Mouse (Mus musculus) erythroblast, embryonic 14.5 days (primary cell): ENCODE measurements around the gene Neto2.

ENCODE experiments used
- GATA1 ChIP-seq: IDR thresholded peaks from 2 replicates; pipeline ENCODE4 v1.6.1; 2012; ENCODE audit warnings: low read length, inconsistent platforms, mixed read lengths
- TAL1 ChIP-seq: IDR thresholded peaks from 3 replicates; pipeline ENCODE4 v1.6.1; 2012; ENCODE audit warnings: low read length, inconsistent platforms, mixed read lengths

GRCm38 (mm10) chr8:85730545-85730944 lies 29.8 kb upstream of the Neto2 start:
- no peak for TF ChIP-seq GATA1
- no peak for TF ChIP-seq TAL1
